In genomic region chr1:179553197-179553948, GRCm38 (mm10) we compare ENCODE assay signal across 14 mouse cellular contexts. TPM values are rescaled to one million over a fixed set of nuclear protein-coding genes. Genes with fewer than 3 reads are reported as not detected.
DNase-seq lines count a peak whose midpoint lies in the region; ATAC-seq lines count a peak whose summit lies in the region.
"Had no signal": no experiment of that assay in that cellular context is flagged by ENCODE, and none has a peak within 500 bp of the region (broad histone marks: within the 10 kb centered on the region; RNA-seq: fewer than 3 reads in every experiment).

No protein-coding gene starts in this region.

- no peak overlapping the region for H3K9ac ChIP-seq in kidney, embryonic 14.5 days (ENCODE audit: low read depth, low read length)
- H3K9ac ChIP-seq: limb, embryonic 15.5 days had no signal

- no peak for ATAC-seq in cerebellum, adult (ENCODE audit: insufficient number of reproducible peaks, low FRiP score, low TSS enrichment)
- ATAC-seq in kidney, embryonic 14.5 days (ENCODE audit: low FRiP score, low TSS enrichment), result no peak
- peak; percentile 72 for ATAC-seq in megakaryocyte-erythroid progenitor cell, adult 5-6 weeks (replicated peaks; ENCODE audit: low FRiP score, low TSS enrichment, poor library complexity, severe bottlenecking)
- ATAC-seq: hindbrain, embryonic 16.5 days had no signal

- H3K36me3 ChIP-seq in kidney, embryonic 14.5 days (ENCODE audit: control insufficient read depth, insufficient read depth, low read length), result no peaks in the 10 kb centered on the region
- H3K36me3 ChIP-seq: limb, embryonic 15.5 days had no signal

- DNase-seq in cerebellum, adult 9-10 months, result peak; percentile 65
- DNase-seq in kidney, adult 18-20 months, result peak; percentile 17
- no peak for DNase-seq in spleen, adult 12 weeks (ENCODE audit: low spot score)
- no peak for DNase-seq in T-cell, adult 2 months (ENCODE audit: low spot score)
- DNase-seq: B cell, adult 2 months; embryo, embryonic 11 days; gastrocnemius, postnatal 14 days; thymus, postnatal 36 days had no signal

- no peak overlapping the region for H3K27ac ChIP-seq in kidney, embryonic 14.5 days (ENCODE audit: low read depth, low read length)
- H3K27ac ChIP-seq in brown adipose tissue, adult 24 weeks (replicated peaks; ENCODE audit: low read depth, low read length), result peak overlapping the region; percentile 60
- H3K27ac ChIP-seq: limb, embryonic 15.5 days had no signal

- H3K4me2 ChIP-seq in kidney, embryonic 14.5 days (replicated peaks; ENCODE audit: low read depth, low read length), result no peak overlapping the region
- H3K4me2 ChIP-seq: limb, embryonic 15.5 days had no signal

- no peaks in the 10 kb centered on the region for H3K9me3 ChIP-seq in kidney, embryonic 14.5 days (ENCODE audit: control insufficient read depth, low read length)
- H3K9me3 ChIP-seq: limb, embryonic 15.5 days had no signal

- no peaks in the 10 kb centered on the region for H3K27me3 ChIP-seq in kidney, embryonic 14.5 days (ENCODE audit: control insufficient read depth, insufficient read depth, low read length)
- H3K27me3 ChIP-seq: limb, embryonic 15.5 days had no signal

- H3K4me3 ChIP-seq in kidney, embryonic 14.5 days (ENCODE audit: low read length), result no peak overlapping the region
- no peak overlapping the region for H3K4me3 ChIP-seq in brown adipose tissue, adult 24 weeks (ENCODE audit: insufficient read depth, low read depth, low read length)
- H3K4me3 ChIP-seq: limb, embryonic 15.5 days had no signal

- 70% methylated on average over 5 of the region's 5 CpGs for WGBS in kidney, embryonic 14.5 days

- H3K4me1 ChIP-seq in kidney, embryonic 14.5 days (ENCODE audit: control insufficient read depth, insufficient read depth, low read length), result no peaks in the 10 kb centered on the region
- peaks cover 30% of the 10 kb centered on the region for H3K4me1 ChIP-seq in brown adipose tissue, adult 24 weeks (ENCODE audit: control insufficient read depth, insufficient read depth, insufficient read length, low read length)

RNA-seq across cellular contexts. Expression of gene Cnst, which starts 7.2 kb away (rescaled TPM):
- polyA plus RNA-seq in kidney, embryonic 14.5 days (2014; fragmentation: Nextera tagmentation; extraction: Ambion mirVana), result 7.7 and 14.1 TPM in 2 replicates
- 43.3 and 57.1 TPM in 2 replicates for polyA plus RNA-seq in brown adipose tissue, adult 24 weeks (2012; ENCODE audit: insufficient read depth, insufficient read length, missing spikeins)
- total RNA-seq in megakaryocyte-erythroid progenitor cell, adult 5-6 weeks (2014; fragmentation: Nextera tagmentation), result 18.3 and 21.0 TPM in 2 replicates
- 16.3 and 18.4 TPM in 2 replicates for total RNA-seq in megakaryocyte-erythroid progenitor cell, adult 5-6 weeks (2017)

RNA-seq across cellular contexts. Expression of gene Tfb2m, which starts 7.3 kb away (rescaled TPM):
- polyA plus RNA-seq in kidney, embryonic 14.5 days (2014; fragmentation: Nextera tagmentation; extraction: Ambion mirVana), result 28.6 and 39.9 TPM in 2 replicates
- 82.7 and 125 TPM in 2 replicates for polyA plus RNA-seq in brown adipose tissue, adult 24 weeks (2012; ENCODE audit: insufficient read depth, insufficient read length, missing spikeins)
- total RNA-seq in megakaryocyte-erythroid progenitor cell, adult 5-6 weeks (2014; fragmentation: Nextera tagmentation), result 30.4 and 44.8 TPM in 2 replicates
- 57.7 and 77.9 TPM in 2 replicates for total RNA-seq in megakaryocyte-erythroid progenitor cell, adult 5-6 weeks (2017)

RNA-seq across cellular contexts. Expression of gene Smyd3, which starts 35.5 kb away (rescaled TPM):
- 19.9 and 21.5 TPM in 2 replicates for polyA plus RNA-seq in kidney, embryonic 14.5 days (2014; fragmentation: Nextera tagmentation; extraction: Ambion mirVana)
- 3.0 and 6.1 TPM in 2 replicates for polyA plus RNA-seq in brown adipose tissue, adult 24 weeks (2012; ENCODE audit: insufficient read depth, insufficient read length, missing spikeins)
- 32.2 and 48.9 TPM in 2 replicates for total RNA-seq in megakaryocyte-erythroid progenitor cell, adult 5-6 weeks (2014; fragmentation: Nextera tagmentation)
- 22.6 and 25.8 TPM in 2 replicates for total RNA-seq in megakaryocyte-erythroid progenitor cell, adult 5-6 weeks (2017)

Comparison
In these comparisons a context has a peak if more than half of its experiments do, and no peak if none do; other contexts are left out.
1. DNase-seq: peak in cerebellum, adult 9-10 months (single experiment) and kidney, adult 18-20 months (single experiment); none in spleen, adult 12 weeks (single experiment) and T-cell, adult 2 months (single experiment).